In genomic region chr4:97360473-97360872, GRCm38 (mm10) we compare ENCODE assay signal across 24 mouse cellular contexts.
"Had no signal": no experiment of that assay in that cellular context is flagged by ENCODE, and none has a peak within 500 bp of the region (broad histone marks: within the 10 kb centered on the region; RNA-seq: fewer than 3 reads in every experiment).

No protein-coding gene starts in this region.

- H3K4me1 ChIP-seq: heart, embryonic 10.5 days; heart, embryonic 12.5 days; hindbrain, embryonic 15.5 days; kidney, embryonic 15.5 days; limb, embryonic 13.5 days; limb, embryonic 15.5 days had no signal

- ATAC-seq: hindbrain, postnatal 0 days; intestine, embryonic 16.5 days had no signal

- H3K27me3 ChIP-seq: heart, embryonic 12.5 days; hindbrain, embryonic 13.5 days; hindbrain, embryonic 15.5 days; kidney, embryonic 15.5 days; limb, embryonic 13.5 days; limb, embryonic 15.5 days had no signal

- H3K27ac ChIP-seq: gastrocnemius, adult 2 months; heart, embryonic 10.5 days; hindbrain, embryonic 13.5 days; hindbrain, embryonic 15.5 days; hindbrain, postnatal 0 days; kidney, embryonic 15.5 days; kidney, postnatal 0 days; limb, embryonic 13.5 days; limb, embryonic 15.5 days had no signal

- H3K9me3 ChIP-seq: heart, embryonic 10.5 days; heart, embryonic 12.5 days; hindbrain, embryonic 13.5 days; hindbrain, embryonic 15.5 days; kidney, embryonic 15.5 days; limb, embryonic 13.5 days; limb, embryonic 15.5 days had no signal

- H3K9ac ChIP-seq: heart, embryonic 12.5 days; hindbrain, embryonic 13.5 days; hindbrain, embryonic 15.5 days; kidney, embryonic 15.5 days; limb, embryonic 13.5 days; limb, embryonic 15.5 days had no signal

- H3K4me3 ChIP-seq: gastrocnemius, adult 2 months; heart, embryonic 10.5 days; heart, embryonic 12.5 days; hindbrain, embryonic 13.5 days; hindbrain, embryonic 15.5 days; kidney, embryonic 15.5 days; limb, embryonic 13.5 days; limb, embryonic 15.5 days had no signal

- H3K4me2 ChIP-seq: heart, embryonic 12.5 days; hindbrain, embryonic 13.5 days; hindbrain, embryonic 15.5 days; kidney, embryonic 15.5 days; limb, embryonic 13.5 days; limb, embryonic 15.5 days had no signal

- H3K36me3 ChIP-seq: heart, embryonic 10.5 days; heart, embryonic 12.5 days; hindbrain, embryonic 13.5 days; hindbrain, embryonic 15.5 days; kidney, embryonic 15.5 days; limb, embryonic 13.5 days; limb, embryonic 15.5 days had no signal

- DNase-seq: gastrocnemius, adult 2 months; gastrocnemius, postnatal 10 days; gastrocnemius, postnatal 25 days; heart, adult 18-20 months; heart, postnatal 10 days; heart, postnatal 36 days; kidney, adult 11 months; kidney, adult 2 months; kidney, adult 9 months; kidney, postnatal 14 days; kidney, postnatal 36 days; layer of hippocampus, adult 9-11 months; layer of hippocampus, postnatal 36 days; left cerebral cortex, postnatal 4 days had no signal
